Mouse (Mus musculus): ENCODE data around the gene Knop1.

- TF ChIP-seq POLR2AphosphoS5 (IDR thresholded peaks at IDR 0.05; ENCODE audit: borderline replicate concordance, low read depth, low read length) (no peak), E2F4 (IDR thresholded peaks at IDR 0.05; ENCODE audit: borderline replicate concordance, low read depth, low read length) (no peak), TBP (IDR thresholded peaks at IDR 0.05; ENCODE audit: low read depth, low read length) (no peak), MEF2A (IDR thresholded peaks at IDR 0.05; ENCODE audit: extremely low read depth, insufficient replicate concordance, low read depth, low read length, poor library complexity, severe bottlenecking) (no peak), EP300 (IDR thresholded peaks at IDR 0.05; ENCODE audit: low read depth in 1 of 2, low read length in 2 of 2) (no peak), NELFE (IDR thresholded peaks at IDR 0.05; ENCODE audit: low read depth, low read length) (no peak), CTCF (IDR thresholded peaks at IDR 0.05 in 2 of 3, conservative IDR thresholded peaks at IDR 0.05 in 1 of 3; ENCODE audit: control insufficient read depth in 1 of 3, insufficient read depth in 1 of 3, low read depth in 2 of 3, low read length in 3 of 3, poor library complexity in 1 of 3, severe bottlenecking in 1 of 3) (no peak), NRF1 (IDR thresholded peaks at IDR 0.05; ENCODE audit: insufficient read depth, low read depth, low read length, poor library complexity, severe bottlenecking) (no peak), POLR2A (IDR thresholded peaks at IDR 0.05; ENCODE audit: control insufficient read depth in 1 of 2, insufficient read depth in 1 of 2, low read depth in 1 of 2, low read length in 2 of 2, poor library complexity in 1 of 2) (no peak), ZMIZ1 (IDR thresholded peaks at IDR 0.05; ENCODE audit: low read depth, low read length) (no peak), MAFK (IDR thresholded peaks at IDR 0.05; ENCODE audit: borderline replicate concordance, low read depth, low read length) (no peak), UBTF (IDR thresholded peaks at IDR 0.05; ENCODE audit: borderline replicate concordance, insufficient read depth, low read depth, low read length) (no peak), ZC3H11A (IDR thresholded peaks at IDR 0.05; ENCODE audit: low read depth, low read length) (no peak), RCOR1 (IDR thresholded peaks at IDR 0.05; ENCODE audit: low read depth, low read length) (no peak)
Observed at GRCm38 (mm10) chr7:118801791-118802190, 54.3 kb downstream of the Knop1 start.
